Mouse (Mus musculus) layer of hippocampus, postnatal 36 days (tissue): ENCODE measurements around the gene Actn4. TPM values are rescaled to one million over a fixed set of nuclear protein-coding genes. Genes with fewer than 3 reads are reported as not detected.
A peak's percentile ranks its signal among the peaks of the same experiment; 100 is the strongest.

ENCODE experiments used
- DNase-seq, 2 experiments: peaks; one replicate each; pipeline ENCODE4 v3.0.0; 2022
- total RNA-seq, 2 experiments: library from RNA; stranded (reverse); gene quantifications; 2 replicates each; pipeline ENCODE4 v1.2.3; 2021

The Actn4 gene
- total RNA-seq: 100 to 1,000 TPM; 121 to 130 TPM

DNA sequence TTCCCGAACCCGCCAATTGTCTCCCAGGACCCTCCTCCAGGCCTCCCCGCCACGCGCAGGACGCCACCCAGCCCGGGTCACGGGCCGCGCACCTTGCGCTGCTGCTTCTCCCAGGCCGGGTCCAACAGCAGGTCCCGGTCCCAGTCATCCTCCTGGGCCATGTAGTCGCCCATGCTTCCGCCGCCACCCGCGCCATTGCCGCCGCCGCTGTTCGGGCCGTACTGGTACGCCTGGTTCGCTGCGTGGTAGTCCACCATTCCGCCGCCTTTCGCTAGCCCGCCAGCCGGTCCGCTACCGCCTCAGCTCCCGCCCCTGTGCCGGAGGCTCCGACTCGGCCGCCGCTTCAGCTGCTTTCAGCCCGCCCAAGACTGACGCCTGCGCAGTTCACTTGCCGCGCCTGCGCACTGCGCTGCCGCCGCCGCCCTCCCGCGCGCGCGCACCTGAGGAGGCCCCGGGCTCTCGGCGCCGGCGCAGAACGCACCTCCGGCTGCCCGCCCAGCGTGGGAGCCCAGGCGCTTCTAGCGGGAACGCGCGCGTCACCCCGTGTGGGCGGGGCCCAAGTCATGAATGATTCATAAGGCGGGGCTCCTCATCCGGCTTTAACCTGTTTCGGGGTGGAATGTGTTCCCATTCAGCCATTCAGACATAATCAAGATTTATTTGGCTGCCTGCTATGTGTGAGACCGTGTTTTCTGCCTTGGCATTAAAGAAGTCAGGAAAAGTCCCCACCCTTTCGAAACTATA lies at the start of gene Actn4:
Gene Actn4, minus strand, starts transcription at position 414 of the 744 bp plus-strand sequence.
- peak; percentile 98 to 99 for DNase-seq

DNA sequence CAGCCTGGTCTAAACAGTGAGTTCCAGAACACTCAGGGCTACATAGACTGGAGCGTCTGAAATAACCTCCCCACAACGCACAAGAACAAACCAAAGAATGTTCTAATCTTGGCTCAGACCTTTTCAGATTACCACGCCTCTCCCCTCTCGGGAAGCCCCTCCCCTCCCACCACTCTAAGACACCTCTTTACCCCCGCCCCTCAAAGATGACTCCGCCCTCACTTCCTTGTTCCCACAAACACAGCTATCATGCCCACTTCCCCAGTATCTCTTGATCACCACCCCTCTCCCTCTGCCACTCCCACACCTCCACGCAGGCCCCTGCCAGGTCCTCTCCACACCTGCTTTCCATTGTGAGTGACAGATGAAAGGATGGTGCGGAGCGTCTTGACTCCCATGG lies 46.6 kb upstream of the Actn4 start:
- DNase-seq: no peak

DNA sequence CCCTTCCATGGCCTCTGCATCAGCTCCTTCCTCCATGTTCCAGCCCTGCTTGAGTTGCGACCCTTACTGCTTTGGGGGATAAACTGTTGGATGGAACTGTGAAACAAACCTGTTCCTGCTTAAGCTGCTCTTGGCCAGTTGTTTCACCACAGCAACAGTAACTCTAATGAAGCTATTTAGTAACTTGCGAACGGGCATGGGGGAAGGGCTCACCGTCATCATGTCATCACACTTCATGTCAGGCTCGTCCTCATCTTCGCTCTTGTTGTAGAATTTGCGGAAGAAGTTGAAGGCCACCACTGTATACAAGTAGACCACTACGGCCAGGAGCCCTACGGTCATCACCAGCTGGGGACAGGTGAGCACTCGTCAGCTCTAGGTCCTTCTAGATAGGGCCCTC lies 46.0 kb upstream of the Actn4 start:
- DNase-seq: no peak

DNA sequence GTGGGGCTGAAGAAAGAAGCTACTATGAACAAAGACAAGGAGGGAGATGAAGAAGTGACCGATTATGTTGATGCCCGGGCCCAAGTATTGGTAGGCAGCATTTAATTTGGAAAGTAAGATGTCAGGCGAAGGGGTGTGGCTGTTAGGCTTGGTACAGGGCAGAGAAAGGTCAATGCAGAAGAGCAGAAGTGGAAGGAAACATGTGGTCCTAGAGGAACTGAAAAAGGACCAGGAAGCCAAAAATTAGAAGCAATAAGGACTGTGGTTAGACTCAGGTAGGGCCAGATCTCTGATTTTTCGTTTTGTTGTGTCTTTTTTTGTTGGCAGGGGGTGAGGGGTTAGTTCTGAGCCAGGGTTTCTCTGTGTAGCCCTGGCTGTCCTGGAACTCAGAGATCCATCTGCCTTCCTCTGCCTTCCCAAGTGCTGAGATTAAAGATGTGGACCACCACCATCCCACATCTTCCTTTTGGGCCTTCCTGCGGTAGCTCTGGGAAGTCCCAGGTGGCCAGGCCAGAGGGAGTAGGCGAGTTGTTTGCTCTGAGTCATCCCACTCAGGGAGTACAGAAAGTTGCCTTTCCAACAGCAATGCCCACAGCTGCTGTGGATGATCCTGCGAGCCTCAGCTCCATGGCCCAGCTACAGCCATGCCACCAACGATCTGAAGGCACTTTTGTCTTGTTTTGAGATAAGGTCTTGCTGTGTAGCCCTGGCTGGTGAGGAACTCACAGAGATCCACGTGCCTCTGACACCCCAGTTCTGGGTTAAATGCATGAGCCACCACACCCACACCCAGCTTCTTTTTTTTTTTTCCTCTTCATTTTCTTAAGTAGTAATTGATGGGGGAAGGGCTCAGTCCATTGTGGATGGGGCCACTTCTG lies 45.3 kb upstream of the Actn4 start:
- DNase-seq: no peak

DNA sequence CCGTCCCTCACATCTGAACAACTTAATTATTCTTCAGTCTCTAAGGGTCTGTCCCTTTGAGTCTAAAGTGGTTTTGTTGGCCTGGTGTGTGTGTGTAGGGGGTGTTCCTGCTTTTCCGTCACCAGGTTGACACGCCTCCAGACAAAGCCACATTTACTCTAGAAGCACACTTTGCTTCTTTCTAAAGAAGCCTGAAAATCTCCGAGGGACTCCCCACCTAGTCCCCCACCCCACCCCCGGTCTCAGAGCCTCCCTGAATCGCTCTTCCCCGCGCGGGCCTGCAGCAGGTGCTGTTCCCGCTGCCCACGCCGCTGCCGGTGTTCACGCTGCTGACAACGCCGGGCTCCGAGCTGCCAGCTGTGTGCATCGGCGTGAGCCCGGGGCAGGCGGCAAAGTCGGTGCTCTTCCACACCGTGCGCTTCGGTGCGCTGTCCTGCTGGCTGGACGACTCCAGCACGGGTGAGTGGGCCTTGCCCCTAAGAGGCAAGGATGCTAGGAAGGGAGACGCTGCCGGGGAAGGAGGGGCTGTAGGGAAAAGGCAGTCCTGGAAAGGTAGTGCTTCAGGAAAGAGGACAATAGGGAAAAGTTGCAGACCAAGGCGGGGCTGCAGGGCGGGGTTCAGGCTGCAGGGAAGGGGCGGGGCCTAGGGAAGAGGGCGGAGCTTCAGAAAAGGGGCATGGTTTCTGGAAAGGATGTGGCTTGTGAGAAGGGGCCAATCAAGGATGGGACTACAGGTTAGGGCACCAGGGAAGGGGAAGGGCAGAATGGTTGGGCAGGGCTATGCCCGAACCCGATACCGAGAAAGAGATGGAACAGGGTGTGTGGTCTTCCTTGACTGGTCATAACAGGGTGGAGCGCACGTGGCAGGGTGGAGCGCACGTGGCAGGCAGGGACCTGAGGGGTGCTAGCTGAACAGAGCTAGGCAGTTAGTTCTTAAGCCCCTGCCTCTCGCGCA lies 38.8 kb upstream of the Actn4 start:
- DNase-seq: peak in 1 of 2 experiments; percentile 12

DNA sequence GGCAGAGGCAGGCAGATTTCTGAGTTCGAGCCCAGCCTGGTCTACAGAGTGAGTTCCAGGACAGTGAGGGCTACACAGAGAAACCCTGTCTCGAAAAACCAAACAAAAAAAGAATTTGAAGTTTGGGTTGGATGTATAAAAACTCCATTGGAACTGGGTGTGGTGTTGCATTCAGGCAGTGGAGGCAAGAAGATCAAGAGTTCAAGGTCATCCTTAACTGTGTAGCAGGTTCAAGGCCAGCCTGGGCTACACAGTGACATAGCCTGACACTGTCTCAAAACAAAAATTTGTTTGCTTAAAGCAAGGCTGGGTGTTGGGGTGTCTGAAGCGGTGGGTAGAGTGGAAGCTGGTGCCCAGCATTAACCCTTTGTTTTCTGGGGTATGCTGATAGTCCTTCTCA lies 31.3 kb upstream of the Actn4 start:
- DNase-seq: no peak

DNA sequence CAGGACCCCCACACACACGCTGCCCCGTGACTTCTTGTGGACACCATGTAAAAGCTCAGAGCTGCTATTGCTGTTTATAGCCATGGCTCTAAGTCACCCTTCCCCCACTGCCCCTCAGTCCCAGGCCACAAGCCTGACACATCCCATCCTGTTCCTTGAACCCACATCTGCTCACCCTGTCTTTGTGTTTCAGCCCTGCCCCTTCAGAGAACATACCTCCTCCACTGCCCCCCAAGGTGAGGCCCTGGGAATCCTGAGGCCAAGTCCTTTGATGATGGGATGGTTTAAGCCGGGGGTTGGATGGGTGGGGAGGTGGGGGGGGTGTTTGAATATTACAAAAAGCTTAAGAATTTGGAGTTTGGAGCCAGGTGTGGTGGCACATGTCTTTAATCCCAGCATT lies 30.9 kb upstream of the Actn4 start:
- no peak for DNase-seq

DNA sequence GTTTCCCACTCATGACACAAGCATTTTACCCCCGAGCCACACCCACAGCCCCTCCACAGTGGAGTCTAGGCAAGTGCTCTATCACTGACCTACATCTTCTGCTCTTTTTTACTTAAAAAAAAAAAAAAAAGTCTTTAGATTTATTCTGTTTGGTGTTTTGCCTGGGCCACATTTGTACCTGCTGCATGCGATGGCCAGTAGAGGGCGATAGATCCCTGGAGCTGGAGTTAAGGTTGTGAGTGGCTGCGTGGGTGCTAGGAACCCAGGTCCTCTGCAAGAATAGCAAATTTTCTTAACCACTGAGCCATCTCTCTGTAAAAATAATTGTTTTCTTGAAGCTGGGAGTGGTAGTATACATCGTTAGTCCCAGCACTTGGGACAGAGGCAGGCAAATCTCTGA lies 29.5 kb upstream of the Actn4 start:
- no peak for DNase-seq

DNA sequence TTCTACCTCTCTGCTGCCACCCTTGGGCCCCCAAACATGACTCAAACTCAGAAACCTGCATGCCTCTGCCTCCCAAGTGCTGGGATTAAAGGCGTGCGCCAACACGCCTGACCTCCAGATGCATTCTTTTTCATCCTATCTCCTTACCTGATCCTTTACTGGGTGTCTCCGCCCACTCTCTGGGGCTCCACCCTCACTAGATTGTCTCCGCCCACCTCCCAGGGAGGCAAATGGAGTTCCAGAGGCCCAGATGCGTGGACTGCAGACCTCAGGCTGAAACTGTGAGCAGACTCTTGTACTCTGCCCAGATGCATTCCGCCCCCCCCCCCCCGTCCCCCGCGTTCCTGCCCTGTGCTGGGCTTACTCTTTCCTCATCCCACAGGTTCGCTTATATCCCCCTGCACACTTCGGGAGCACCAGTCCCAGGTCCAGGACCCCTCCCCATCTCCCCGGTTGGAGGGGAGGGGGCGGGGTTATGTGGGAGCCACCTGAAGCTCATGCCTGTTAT lies 28.7 kb upstream of the Actn4 start:
- no peak for DNase-seq

DNA sequence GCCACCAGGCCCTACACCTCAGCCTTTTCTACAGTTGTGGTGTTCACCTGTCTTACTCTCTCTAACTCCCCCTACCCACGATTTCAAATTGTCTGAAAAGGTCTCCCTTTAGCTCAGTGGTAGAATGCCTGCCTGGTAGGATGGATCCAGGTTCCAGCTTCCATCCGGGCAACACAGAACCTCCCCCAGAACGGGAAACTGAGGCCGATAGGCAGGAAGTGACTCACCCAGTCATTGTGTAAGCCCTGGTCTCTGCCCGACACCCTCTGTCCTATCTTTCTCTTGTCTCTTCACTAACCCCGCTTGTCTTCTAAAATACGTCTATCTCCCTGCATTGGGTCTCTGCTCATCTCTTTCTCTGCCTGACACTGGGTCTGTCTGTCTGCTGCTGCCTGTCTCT lies 23.1 kb upstream of the Actn4 start:
- DNase-seq: no peak

DNA sequence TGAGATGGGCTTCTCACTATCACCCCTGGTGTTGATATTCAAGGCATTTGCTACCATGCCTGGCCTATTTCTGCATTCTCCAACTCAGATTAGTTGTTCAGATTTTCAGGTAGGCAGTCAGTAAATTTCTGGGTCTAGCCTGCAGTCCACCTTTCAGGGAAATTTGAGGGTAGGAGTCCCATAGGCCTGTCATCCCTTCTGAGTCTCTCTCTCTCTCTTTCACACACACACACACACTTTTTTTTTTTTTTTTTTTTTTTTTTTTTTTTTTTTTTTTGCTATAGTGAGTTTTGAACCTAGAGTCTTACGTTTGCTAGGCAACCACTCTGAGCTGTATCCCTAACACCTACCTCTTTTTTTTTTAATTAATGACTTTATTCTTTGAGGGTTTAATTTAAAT lies 22.3 kb upstream of the Actn4 start:
- DNase-seq: no peak

DNA sequence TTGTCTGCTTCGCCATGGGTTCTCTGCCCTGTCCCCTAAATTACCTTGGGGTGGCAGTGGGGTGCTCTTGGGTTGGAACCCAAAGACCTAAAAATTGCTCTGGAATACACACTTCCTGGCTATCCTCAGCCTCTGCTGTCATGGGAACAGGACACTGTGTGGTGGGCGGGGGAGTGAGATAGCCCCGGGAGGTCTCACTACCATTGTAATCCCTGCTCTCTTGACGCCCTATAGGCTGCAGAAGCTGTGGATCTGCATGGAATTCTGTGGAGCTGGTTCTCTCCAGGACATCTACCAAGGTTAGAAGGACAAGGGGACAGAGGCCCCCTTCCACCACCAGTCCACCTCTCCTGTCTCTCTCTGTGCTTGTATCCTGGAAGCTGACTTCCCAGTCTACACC lies 21.7 kb upstream of the Actn4 start:
- no peak for DNase-seq

DNA sequence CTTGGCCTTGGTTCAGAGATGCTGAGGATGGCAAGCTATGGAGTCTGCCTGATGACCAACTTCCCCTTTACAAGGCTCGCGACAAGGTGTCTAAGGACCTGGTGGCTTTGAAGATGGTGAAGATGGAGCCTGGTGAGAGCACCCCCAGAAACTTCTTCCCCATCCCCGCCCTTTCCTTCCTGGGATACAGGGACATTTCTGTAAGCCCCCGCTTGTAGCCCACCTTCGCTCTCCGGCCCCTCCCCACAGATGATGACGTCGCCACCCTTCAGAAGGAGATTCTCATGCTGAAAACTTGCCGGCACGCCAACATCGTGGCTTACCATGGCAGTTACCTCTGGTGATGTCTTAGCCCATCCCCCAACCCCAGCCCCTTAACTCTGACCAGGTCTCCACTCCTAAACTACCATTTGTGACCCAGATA lies 21.0 kb upstream of the Actn4 start:
- DNase-seq: no peak

DNA sequence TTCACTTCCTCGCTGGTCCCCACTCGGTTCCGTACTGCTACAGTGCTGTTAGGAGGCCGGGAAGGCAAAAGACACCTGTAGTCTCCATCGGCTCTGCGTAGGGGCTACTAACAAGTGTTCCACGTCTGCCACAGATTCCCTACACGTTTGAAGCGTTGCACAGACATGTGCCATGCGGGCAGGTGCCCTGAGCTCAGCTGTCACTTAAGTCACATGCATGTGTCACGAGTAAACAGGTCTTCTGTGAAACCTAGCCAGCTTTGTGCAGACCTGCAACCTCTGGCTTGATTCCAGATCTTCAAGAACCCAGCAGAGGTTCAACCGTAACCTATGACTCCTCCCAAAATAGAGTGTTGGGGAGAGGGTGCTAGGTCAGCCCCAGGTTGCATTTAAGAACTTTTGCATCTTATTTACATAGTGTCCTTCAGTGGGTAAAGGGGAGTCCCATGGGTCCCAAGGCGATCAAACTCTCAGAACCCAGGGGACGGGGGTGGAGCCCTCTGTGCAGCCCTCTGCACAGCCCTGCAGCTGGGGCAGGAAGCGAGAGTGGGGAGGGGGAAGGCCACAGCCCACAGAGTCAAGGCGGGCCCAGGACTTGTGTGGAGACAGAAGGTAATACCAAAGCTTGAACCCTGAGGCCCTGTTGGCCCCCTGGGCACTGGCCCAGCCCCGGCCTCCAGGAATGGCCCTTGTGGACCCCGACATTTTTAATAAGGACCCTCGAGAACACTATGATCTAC lies 20.3 kb upstream of the Actn4 start:
- no peak for DNase-seq

DNA sequence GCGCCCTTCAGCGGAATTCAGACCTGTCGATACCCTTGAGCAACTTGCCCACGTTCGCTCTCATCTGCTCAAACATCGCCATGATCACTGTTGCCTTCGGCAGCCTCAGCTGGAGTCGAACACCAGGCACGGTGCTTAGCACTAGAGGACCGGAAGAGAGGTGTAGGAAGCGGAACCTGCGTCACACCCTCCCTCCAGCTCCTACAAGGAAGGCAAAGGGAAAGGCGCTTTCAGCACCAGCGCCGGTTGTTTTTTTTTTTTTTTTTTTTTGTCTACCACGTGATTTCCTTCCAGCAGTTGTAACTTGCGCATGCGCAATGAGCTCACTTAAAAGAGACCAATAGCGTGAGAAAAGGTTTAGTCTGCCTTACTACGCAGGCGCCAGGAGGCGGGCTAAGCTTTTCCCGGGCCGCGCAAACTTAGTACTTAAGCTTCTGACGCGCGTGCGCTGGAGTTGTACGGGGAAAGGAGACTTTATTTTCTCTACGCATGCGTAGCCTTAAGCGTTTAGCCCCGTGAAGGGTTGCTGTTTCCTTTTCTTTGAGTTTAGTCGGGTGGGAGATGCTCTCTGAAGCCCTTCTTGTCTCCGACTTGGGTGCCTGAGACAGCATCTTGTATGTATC lies 19.6 kb upstream of the Actn4 start, which contains the start of the genes Eif3k and Map4k1:
Gene Eif3k, minus strand, starts transcription at position 214 of the 623 bp plus-strand sequence.
Gene Map4k1, plus strand, starts transcription at position 400 of the 623 bp plus-strand sequence.
- DNase-seq: peak; percentile 94 to 95

DNA sequence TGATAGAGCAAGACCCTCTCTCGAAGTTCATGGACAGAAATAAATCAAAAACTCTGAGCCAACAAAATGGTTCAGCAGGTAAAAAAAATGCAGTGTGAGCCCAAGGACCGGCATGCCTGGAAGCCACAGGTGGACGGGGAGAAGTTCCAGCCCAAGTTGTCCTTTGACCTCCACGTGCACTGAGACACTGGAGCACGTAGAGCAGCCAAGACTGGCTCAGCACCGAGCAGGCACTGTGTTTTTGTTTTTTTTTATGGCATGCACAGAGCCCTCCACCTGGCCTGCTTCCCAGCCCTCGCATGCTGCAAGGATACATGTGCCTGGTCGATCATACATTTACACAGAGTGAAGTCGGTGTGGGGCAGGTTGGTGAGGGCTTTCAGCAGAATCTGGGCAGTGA lies 15.4 kb upstream of the Actn4 start:
- DNase-seq: no peak

DNA sequence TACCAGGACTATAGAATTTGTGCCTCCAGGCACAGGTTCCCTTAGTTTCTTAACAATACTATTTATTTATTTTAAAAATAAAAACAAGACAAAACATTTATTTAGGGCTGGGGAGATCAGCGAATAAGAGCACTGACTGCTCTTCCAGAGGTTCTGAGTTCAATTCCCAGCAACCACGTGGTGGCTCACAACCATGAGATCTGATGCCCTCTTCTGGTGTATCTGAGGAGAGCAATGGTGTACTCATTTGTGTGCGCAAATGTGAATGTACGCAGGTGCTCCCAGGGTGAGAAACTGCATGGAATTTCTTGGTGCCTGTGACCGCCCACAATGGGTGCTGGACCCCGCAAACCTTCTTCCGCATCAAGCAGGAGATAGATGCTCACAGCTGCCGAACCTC lies 10.9 kb upstream of the Actn4 start:
- no peak for DNase-seq

DNA sequence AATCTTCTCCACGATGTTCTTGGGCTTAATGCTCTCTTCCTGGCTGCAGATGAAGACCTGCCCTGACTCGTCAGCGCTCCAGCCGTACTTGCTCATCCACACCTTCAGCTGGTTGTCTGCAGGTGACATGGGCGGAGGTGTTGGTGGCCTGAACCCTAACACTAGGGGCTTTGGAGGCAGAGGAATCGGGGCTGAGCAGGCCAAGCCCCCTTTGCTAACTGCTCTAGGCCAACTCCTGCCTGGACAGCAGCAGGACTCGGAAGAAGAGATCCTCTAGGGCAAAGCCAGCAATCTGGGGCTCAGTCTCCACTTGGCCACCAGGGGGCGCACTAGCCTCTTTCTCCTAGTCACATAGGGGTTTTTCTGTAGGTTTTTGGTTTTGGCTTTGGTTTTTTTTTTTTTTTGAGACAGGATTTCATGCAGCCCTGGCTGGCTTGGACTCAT lies 10.4 kb upstream of the Actn4 start:
- DNase-seq: peak; percentile 51 to 57

DNA sequence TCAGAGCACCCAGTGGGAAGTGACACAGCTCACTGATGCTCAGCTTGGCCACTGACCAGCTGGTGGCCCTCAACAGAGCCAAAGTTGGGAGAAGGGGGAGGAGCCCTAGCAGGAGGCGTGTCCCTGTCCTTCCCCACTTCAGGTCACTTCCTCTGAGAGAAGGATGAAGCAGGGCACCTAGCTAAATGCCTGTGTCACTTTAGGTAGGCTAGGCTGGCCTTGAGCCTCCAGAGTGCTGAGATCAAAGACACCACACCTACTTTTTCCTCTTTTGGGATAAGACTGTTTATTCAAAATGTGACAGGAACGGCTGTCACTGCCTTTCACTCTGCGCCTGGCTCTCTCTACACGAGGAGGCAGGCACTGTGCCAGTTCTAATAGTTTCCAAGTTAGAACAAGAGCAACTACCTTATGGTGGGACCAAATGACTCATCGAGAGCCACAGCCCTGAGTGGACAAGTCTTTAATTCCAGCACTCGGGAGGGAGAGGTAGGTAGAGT lies 9.7 kb upstream of the Actn4 start:
- peak; percentile 47 to 53 for DNase-seq

DNA sequence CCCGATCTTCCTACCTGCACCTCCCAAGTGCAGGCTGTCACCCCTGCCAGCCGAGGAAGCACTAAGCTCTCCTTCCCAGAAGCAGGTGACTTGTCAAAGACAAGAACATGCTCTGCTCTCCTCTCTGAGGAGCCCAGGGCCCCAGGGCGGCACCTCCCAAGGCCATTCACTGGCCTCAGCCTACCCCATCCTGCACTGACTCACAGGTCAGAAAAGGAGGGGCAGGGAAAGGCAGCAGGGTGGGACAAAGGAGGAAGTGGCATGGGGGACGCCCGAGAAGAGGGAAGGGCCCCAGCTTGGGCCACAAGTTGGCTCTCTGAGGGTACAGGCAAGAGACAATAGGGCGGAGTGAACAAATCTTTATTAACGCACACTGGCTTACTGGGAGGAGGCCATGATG lies 8.9 kb upstream of the Actn4 start:
- DNase-seq: no peak
